Mouse (Mus musculus): ENCODE measurements around the gene Otogl.

The Otogl gene

DNA sequence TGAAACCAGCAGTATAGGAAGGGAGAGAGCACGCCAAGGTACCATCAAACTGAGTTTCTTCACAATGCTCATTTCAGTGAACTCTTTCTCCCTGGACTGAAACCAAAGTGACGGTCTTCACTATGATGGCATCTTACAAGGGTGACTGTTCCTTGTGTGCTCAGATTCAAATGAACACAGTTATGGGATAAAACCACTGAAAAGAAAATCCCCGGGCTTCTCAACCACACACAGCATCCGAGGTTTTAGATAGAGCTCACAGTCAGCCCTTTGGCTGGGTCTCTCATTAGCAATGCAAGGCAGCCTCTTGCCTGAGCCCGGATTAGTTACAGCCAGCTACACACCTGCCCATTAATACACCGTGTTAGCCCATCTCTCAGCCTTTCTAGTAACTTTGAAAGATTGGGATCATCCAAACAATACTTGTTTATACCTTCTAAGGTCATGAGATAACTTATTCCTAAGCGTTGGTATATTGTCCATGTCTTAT lies at the start of gene Otogl:
Gene Otogl, minus strand, starts transcription at position 51 of the 490 bp plus-strand sequence.
- DNase-seq (ENCODE audit: low read depth): no peak

DNA sequence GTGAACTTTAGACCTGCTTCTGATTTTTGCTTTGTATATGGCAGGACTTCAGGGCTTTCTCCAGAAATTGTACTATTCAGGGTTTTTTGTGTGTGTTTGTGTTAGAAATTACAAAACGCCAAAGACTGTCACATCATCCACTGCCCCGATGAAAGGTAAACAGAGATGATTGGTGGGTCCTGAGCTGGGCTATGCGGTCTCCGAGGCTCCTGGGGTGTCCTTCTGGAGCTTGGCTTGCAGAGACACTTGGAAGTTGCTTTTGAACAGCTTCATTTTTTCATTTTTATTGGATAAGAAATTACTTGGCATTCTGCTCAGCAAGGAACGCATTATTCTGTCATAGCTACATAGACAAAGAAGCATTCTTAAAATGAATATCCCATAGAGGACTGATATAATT lies 44.7 kb upstream of the Otogl start:
- DNase-seq (ENCODE audit: low read depth): no peak

DNA sequence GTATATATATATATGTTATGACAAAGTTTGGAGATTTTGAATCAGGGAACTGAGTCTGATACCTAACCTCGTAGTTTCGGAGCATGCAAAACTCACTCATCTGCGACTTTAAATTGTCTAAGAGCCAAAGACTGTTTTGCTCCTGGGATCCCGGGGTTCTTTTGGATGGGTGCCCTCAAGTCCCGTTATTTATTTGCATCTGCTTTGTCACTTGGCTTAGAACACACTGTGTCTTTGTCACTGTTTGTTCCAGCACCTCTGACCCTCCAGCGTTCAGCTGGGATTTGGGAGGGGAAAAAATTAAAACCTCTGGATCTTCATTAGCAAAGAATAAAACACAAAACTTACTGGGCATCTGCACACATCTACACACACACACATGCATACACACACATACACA lies 42.5 kb upstream of the Otogl start:
- DNase-seq (ENCODE audit: low read depth): no peak

DNA sequence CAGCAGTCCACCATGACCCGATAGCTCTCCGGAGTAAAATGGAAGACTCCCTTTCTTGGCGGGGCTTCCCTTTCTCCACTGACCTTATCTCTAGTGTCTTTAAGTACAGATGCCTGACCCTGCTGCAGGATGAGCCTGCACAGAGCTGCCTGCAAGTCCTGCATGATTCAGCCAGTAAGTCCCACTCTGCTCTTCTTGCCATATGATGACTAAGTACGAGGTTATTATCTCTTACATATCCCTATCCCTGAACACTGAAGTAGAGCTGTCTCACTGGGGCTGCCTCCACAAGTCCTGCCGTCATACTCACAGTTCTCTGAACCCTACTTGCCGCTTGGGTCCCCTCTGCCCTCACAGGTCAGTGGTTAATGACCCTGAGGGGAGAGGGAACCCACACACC lies 39.7 kb upstream of the Otogl start:
- DNase-seq (ENCODE audit: low read depth): peak; percentile 61

DNA sequence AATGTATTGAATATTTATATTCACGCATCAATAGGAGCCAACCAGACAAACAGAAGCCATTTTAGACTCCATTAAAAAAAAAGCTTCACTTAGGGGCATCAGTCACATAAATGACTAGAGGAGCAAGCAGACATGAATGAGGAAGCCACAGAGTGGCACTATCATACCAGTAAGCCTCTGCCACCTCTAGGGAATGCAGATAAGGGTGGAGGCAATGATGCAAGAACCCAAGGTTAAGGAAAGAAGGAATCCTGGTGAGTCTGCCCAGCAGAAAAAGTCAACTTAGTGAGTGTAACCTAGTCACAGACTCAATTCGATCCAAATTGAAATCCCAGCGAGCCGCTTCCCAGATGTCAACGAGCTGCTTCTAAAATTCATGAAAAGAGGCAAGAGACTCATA lies 38.0 kb upstream of the Otogl start:
- DNase-seq (ENCODE audit: low read depth): peak; percentile 83

DNA sequence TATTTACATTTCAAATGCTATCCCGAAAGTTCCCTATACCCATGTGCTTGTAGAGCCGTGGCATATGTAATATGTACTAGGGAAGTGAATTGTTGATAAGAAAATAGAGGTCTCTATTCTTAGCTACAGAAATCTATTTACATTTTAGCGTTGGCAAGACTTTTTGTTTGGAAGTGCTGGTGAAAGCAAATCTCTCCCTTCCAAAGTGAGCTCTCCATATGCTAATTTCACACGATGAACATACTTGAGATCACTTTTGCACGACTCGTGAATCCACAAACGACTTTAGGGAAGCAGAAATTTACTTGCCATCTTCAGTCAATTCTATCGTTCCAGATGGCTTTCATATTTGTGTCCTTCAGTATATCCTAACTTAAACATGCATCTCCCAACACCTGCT lies 36.7 kb upstream of the Otogl start:
- DNase-seq (ENCODE audit: low read depth): peak; percentile 24

DNA sequence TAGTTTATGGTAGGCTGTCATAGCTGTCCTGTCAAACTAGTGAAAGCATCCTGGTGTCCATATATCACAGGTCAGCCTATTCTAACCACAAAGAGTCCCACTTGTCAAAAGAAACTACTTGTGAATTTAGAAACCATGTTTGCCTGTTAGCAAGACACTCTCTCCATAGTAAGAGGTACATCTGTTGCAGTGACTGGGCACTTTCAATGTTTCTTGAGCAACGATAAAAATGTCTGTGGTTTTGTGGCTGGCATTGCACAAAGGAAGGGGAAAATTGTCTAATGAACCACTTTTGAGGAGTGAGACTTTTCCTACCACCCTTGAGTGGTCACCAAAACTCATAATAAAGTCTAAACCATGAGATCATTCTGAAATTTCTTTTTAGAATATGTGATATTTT lies 36.1 kb upstream of the Otogl start:
- DNase-seq (ENCODE audit: low read depth): peak; percentile 96

DNA sequence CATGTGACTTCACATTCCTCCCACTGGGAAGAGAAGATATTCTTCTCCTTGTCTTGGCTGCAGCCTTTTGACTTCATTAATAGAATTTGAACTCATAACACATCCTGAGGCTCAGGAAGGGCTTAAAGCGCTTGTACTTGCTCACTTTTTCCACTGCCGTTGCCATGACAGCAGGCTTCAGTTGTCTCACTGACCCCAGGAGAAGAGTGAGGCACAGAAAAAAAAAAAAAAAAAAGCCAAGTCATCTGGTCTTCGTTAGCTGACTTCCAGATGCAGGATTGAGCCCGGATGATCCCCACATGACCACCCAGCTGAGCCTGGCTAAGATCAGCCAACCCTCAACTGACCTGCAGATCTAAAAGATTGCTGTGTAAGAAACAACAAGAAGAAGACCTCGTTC lies 34.4 kb upstream of the Otogl start:
- peak; percentile 77 for DNase-seq (ENCODE audit: low read depth)

DNA sequence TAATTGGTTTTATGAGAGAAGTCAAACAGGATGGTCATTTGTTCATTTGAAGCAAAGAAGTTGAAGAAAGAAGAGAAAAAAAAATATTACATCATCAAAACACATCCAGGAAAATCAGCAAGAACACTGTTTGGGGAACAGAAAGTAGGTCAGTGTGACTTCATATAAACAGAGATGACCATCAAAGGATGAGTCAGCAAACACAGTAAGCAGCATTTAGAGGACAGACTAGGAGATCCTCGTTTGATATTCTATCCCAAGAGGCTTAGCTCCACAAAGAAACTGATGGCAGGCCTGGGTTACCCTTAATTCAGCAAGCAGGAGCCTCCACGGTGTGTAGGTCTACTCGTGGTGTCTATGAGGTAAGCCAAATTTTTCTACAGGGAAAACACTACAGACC lies 31.9 kb upstream of the Otogl start:
- DNase-seq (ENCODE audit: low read depth): peak; percentile 69

DNA sequence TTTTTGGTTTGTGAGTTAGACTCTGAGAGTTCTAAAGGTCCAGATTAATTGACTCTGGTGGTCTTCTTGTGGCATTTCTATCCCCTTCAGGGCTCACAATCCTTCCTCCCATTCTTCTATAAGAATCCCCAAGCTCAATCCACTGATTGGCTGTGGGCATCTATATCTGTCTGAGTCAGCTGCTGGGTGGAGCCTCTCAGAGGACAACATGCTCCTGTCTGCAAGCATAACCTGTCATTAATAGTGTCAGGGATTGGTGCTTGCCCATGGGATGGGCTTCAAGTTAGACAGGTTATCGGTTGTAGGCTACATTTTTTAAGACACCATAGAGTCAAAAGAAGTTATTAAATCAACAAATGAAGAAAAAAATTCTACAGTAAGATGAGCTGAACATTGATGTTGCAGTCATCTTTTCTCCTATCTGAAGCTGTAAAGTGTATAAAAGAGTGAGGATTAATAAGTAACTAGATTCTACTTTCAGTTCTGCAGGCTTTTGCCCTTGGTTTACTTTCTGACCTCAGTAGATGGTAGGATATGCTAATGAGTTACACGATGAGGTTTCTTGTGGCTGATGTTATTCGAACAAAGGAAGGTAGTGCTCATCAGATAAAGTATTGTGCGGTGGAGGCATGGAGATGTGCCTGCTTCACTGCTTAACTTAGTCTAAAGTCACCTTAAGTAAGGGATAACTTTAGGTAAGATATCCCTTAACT lies 29.4 kb upstream of the Otogl start:
- DNase-seq (ENCODE audit: low read depth): peak; percentile 72

DNA sequence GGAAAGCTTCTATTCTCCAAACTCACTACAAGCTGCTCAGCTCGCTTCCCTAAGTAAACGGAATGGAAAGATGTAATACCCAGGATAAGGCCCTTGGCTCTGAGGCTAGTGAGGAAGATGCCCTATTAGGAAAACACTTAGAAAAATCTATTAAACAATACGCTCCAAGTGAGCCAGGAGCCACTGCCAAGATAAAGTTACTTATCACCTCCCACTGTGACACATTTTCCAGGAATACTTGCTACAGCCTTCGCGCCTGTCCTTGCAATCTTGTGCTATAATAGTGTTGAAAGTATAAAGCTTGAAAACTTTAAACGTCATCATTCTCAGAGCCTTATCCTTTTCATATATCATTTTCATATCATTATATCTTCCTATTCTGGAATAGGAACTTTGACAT lies 28.4 kb upstream of the Otogl start:
- no peak for DNase-seq (ENCODE audit: low read depth)

DNA sequence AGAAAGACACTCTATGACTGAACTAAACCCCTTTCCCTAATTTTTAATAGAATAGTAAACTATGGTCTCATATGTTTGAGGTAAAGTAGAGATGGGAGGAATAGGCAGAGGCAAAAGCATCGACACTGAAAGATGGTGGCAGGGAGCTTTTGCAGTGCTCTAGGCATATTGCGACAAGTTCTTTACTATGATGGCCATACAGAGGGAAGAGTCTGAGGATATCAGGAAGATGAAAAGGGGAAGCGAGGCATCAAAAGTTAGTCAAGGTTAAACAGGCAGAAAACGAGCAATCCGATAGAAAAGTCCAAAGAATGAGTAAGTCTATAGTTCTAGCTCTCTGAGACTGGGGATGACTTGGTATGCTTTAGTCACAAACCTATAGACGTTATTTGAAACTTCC lies 27.9 kb upstream of the Otogl start:
- DNase-seq (ENCODE audit: low read depth): no peak

DNA sequence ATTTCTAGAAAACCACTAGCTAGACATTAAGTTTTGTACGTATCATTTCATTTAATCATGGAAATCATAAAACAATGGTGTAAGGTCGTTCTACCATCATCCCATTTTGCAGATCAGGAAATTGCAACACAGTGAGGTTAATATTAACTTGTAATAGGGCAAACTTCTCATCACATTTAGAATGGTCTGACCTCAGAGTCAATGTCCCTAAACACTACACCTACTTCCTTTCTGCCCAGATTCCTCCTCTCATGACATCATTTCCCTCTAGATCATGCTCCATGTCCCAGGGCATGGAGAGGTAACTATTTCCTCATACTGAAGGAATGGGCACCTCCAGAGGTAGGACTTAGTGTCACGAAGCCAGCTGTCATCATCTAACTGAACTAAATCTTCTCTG lies 22.1 kb upstream of the Otogl start:
- DNase-seq (ENCODE audit: low read depth): peak; percentile 76

DNA sequence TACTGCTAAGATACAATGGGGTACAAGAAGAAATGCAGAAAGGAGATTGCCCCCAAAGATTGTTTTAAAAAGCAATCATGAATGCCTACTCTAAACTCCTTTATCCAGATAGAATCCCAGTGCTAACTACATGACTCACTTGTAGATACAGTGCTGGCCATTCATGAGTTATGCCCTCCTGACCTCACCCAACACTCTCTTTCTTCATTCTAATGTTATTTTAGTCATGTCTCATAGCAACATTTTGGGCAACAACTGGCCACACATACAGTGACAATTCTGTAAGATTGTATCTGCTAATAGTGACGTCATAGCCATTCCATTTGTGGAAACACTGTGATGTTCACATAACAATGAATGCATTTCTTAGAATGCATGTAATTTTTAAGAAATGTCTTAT lies 21.6 kb upstream of the Otogl start:
- DNase-seq (ENCODE audit: low read depth): peak; percentile 79

DNA sequence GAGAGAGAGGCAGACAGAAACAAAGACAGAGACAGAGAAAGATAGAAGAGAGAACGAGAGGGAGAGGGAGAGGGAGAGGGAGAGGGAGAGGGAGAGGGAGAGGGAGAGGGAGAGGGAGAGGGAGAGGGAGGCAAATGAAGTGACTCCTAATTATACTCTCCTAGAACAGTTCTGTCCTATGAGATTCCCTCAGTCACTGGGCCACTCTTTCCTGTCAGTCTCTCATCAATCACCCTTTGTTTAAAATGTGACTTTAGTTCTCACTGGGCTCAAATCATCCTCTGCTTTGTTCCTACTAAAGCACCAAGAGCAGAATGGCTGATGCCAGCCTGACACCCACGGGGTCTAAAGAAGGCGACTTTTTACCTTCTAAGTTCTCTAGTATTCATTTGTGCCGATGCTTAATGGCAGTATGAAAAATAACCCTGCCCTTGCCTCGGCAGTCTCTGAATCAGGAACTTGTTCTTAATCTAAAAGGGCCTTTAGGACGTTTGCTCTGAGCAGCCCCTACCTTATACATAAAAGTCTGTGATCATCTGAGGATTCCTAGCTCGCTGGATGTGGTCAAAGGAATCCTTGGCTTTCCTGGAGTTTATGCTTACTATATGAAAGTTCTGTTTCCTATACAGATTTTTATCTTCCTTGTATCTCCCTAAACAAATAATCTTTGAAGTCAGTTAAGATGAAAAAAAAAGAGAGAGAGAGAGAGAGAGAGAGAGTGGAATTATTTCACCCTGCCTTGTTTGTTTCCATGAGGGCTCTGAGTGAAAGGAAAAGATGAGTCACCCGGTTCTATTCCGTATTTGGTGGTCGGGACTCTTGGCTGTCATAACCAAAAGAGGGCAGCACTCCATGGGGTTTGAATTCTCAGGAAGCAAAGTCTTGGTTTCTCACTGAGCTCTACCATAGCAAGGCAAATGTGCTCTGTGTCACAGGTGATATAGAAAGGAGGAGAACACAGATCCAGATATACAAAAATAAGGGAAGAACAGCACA lies 20.2 kb upstream of the Otogl start:
- peak; percentile 98 for DNase-seq (ENCODE audit: low read depth)

DNA sequence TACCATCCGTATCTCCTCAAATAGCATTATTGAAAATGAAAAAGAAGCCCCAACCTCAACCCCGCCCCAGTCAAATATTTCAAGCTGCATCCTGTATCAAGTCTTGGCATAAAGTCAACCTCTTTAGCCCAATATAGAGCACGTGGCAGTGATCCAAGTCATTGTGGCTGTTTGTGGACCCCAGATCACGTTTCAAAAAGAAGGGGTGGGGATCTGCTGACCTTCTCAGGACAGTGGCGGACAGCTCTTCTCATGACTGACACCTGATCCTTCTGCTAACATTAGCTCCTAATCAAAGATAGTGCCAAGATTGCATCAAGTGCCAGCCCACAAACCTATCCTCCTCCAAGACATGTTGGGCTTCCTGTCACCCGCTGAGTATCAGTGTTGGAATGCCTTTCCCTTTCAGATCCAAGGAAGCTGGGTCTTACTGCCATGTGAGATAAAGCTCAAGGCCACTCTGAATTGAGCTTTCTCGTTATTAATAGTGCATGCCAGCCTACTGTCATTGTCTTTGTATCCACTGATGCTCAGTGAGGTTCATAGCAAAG lies 18.6 kb upstream of the Otogl start:
- DNase-seq (ENCODE audit: low read depth): peak; percentile 97

DNA sequence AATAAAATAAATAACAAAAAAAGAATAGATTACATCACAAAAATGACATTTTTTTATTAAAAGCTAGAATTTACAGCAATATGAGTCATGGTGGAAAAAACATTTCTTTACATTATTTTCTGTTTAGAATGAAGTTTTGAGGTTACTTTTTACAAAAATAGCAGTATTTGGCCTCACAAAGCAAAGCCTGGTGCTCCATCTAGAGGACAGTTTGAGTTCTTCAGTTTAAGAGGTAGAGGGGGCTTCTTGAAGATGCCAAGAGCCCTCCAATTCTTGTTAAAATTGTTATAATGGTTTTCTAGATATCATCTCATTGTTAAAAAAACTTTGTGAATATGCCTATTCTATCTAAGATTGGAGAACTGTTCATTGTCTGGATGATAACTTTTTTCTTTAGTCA lies 13.4 kb upstream of the Otogl start:
- DNase-seq (ENCODE audit: low read depth): peak; percentile 73

DNA sequence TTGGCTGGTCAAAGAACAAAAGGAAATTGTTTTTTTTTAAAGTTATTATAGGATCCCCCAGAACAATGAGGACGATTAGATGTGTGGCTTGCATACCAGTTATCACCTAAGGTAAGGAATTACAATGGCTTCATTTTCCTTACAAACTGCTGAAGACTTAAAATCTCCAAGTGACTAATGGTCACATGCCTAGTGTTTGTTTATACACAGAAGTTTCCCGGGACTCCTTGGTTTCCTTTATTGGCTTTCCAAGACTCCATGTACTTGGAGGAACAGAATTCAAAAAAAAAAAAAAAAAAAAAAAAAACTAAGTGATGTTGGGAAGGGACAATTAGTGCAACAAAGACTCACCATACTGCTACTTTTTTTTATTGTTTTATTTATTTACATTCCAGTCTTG lies 11.9 kb upstream of the Otogl start:
- DNase-seq (ENCODE audit: low read depth): no peak

DNA sequence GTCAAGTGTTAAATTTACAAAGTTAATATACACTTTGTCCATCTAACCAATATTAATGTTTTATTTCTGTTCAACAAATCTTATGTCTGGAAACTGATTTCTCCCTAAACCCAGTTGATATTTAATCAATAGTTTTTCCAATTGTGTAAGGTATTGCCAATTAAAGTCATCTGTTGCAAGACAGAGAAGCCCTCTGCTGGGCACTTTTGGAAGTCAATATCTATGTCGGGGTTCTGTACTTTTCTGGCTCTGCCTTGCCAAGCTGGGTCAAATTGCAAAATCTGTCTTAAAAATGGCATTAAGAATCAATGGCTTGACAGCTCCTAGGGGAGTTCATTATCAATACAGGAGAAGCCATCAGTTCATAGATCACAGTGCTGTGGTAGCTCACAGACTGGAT lies 10.8 kb upstream of the Otogl start:
- DNase-seq (ENCODE audit: low read depth): peak; percentile 57

DNA sequence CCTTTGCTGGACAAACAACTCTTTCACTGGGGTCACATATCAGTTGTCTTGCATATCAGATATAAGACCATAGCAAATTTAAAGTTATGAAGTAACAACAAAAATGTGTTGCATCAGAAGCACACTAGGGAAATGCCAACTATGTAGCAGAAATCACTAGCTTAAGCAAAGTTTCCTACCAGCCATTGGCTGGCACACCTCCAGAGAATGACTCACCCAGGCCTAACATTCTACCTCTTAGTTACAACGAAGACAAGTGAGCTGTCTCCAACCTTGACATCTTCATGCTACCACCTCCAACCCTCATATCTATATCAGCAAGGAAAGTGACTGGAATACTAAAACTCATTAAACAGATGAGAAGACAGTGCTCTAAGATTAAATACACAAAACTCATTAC lies 9.6 kb upstream of the Otogl start:
- peak; percentile 95 for DNase-seq (ENCODE audit: low read depth)

DNA sequence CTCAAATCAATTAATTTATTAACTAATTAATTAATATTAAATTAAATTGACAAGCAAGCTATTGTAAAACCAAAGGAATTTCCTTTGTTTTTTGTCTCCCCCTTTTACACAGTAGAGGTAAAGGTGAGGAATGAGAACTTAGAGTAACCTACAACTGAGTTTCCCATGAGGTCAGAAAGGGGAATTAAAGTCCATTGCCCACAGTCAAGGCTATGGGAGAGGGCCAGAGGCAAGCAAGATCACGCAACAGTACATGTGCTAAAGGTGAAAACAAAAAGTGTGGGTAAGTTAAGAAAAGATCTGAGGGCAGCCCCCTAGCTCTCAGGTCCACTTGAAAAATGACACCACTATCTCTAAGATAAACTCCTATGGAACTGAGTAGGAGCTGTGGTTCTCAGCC lies 9.2 kb upstream of the Otogl start:
- DNase-seq (ENCODE audit: low read depth): no peak

DNA sequence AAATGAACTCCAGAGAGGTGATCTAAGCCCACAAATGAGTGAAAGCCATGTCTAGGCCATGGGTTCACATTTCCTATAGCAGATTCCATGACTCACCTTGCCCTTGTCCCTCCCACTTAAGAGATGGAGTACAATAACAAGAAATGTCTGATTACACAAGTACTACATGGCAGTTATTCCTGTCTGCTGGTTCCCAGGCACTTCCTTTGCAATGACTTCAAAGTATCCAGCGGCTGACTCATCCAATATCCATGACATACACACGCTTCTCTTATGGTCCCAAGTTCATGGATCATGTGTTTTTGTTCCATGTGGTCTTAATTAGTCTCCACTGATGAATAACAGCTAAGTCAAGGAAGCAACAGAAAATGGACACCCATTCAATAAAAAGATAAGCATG lies 1.1 kb upstream of the Otogl start:
- DNase-seq (ENCODE audit: low read depth): peak; percentile 52

DNA sequence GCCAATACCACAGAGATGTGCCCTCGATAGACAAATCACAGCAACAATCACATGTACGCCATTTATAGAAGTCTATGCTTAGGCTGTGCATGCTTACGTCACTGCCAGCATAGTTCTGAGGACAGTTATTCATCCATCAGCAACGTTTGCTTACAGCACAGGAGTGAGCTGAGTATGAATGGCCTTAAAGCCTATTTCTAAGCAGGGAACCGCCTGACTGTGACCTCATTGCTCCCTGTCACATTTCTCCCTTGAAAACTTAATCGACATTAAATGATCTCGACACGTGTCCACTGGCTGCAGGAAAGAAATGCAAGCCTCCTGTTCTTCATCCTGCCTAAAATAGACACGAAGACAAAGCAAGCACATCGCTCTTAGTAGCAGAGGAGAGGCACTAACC lies 5.5 kb downstream of the Otogl start:
- no peak for DNase-seq (ENCODE audit: low read depth)
